Mouse (Mus musculus) mesoderm, embryonic 11.5 days (tissue): ENCODE data around the gene Elobl.
"Not testable (repeated sequence)": the region's sequence is repeated elsewhere in the genome, so short reads cannot be mapped to it uniquely, and the experiment has no call there.

ENCODE experiments used
- DNase-seq: peaks from one replicate; pipeline ENCODE4 v3.0.0-alpha.2; 2012; ENCODE audit warnings: low read depth, low spot score

Gene Elobl

DNA sequence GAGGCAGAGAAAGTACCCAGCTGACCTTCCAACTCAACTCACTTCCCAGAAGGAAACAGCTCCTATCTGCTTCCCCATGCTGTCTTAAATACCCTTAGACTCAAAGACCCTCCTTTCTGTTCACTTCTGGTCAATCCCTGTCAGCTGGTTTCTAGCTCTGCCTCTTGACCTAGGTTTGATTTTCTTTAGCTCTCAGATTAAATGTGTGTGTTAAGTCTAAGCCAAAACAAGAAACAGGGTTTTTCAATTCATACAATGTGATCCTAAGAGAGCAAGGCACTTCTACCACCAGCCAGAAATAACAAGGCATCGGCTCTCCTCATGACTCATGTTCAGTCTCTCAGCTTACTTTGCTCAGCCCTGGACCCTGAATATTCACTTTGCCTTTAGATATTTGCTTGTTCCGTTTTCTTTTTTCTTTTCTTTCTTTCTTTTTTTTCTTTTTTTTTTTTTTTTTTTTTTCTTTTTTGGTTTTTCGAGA lies at the start of gene Elobl:
Elobl (minus strand) TSS at position 51 of the 481 bp plus-strand sequence.
- no peak for DNase-seq

- DNase-seq: no peak
Observed at GRCm38 (mm10) chr11:89012241-89012640, 45.5 kb upstream of the Elobl start.

- no peak for DNase-seq
Observed at GRCm38 (mm10) chr11:89009496-89009895, 42.8 kb upstream of the Elobl start.

- DNase-seq: no peak
Observed at GRCm38 (mm10) chr11:89009066-89009465, 42.3 kb upstream of the Elobl start.

DNA sequence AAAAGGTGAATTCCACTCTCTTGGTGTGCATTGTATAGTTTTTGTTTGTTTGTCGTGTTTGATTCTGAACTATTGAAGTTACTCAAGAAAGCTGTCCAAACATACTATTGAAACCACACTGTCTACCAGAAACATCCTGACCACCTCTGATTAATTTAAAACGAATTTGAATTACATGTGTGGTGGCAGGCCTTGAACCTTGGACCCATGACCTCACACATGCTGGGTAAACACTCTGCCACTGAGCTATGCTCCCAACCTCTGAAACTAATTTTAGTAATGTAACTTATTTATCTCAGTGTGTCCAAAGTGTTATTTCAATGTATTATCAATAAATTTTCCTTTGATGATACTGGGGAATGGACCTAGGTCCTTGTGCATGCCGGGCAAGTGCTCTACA lies 40.9 kb upstream of the Elobl start:
- DNase-seq: no peak

GRCm38 (mm10) chr11:89006404-89006803 lies 39.7 kb upstream of the Elobl start:
- DNase-seq: no peak

- DNase-seq: peak; percentile 37
Observed at GRCm38 (mm10) chr11:89005473-89005872, 38.7 kb upstream of the Elobl start.

GRCm38 (mm10) chr11:89003726-89004125 lies 37.0 kb upstream of the Elobl start:
- DNase-seq: no peak

DNA sequence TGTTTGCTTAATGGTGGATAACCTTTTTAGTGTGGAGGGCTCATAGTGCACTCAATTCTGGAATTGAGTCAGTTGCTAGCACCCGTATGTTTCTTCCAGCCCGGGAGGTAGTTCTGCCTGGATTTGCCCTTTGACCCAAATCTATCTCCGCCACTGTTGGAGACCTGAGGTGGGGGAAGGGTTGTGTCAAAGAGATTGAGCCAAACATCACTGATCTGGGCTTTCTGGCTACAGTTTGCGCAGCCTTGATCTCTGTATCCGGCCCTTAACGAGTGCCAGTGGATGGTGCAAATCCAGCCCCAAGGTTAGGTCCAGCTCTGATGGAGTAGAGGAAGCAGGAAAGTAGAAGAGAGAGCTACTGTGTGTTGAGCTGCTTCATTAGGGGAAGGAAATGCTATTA lies 36.3 kb upstream of the Elobl start:
- no peak for DNase-seq

GRCm38 (mm10) chr11:89002621-89003020 lies 35.9 kb upstream of the Elobl start:
- DNase-seq: no peak

DNA sequence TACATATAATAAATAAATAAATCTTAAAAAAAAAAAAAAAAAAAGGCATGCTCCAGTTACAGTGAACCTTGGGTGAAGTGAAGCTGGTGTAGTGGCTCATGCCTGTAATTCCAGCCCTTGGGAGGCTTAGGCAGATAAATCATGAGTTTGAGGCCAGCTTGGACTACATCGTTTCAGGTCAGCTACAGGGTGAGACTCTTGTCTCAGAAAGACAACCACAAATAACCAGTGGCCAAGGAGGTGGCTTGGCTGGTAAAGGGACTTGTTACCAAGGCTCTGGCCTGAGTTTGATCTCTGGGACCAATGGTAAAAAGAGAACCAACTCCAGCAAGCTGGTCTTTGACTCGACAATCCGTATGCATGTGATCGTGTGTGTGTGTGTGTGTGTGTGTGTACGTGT lies 35.3 kb upstream of the Elobl start:
- no peak for DNase-seq

DNA sequence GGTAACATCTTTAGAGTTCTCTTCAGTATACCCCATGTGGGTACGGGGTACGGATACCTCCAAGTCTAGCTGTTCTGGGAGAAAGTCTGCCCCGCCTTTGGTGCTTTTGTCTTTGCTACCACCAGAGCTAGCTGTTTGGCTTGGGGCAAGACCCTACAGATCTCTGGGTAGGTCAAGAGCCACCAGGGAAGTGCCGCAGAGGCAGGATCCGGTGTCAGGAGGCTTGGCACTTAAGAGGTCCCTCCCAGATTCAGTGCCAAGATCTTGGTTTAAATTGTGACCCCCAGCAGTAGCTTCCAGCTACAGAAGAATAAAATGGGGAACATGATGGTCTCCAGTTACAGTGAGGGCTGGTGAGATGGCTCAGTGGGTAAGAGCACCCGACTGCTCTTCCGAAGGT lies 34.8 kb upstream of the Elobl start:
- DNase-seq: no peak

DNA sequence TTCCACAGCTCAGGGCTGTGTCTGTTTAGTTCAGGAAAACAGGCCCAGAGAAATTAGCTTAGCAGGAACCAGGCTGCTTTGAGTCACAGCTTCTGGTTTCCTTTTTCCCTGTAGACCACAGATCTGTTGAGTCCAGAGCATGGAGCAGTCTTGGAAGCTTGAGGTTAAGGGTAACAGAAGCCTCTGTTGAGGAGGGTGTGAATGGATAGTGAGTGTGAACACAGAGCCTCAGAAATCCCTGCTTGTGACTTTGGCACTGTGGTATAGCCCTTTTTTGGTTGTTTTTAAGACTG lies 33.7 kb upstream of the Elobl start:
- no peak for DNase-seq

DNA sequence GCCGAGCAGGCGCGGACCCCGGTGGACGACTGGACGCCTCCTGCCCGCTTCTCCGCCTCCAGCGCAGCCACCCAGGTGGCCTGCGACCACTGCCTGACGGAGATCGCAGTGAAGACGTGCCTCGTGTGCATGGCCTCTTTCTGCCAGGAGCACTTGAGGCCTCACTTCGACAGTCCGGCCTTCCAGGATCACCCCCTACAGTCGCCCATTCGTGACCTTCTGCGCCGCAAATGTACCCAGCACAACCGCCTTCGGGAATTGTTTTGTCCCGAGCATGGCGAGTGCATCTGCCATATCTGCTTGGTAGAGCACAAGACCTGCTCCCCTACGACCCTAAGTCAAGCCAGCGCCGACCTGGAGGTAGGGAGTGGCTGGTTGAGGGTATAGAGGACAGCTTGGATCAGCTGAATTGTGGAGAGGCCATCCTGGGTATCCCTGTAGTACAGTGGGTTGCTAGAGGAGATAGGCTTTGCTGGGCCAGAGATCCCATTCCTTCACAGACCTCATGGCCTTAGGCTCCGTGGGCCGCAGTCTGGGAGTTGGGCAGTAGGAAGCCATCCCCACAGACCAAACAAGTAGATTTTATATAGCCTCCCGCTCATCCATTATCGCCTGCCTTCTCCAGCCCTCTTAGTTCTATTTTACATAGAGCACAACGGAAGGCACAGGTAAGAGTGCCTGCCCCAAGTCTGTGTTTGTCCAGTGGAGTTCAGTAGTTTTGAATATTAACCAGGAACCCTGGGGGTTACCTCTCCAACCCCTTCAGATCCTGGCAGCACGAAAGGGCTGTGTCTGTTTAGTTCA lies 33.2 kb upstream of the Elobl start:
- DNase-seq: no peak

- peak; percentile 86 for DNase-seq
Observed at GRCm38 (mm10) chr11:88998974-88999722, 32.4 kb upstream of the Elobl start, which contains the start of gene Trim25. TSS of gene Trim25 (plus strand) at chr11:88999376.

GRCm38 (mm10) chr11:88998406-88998805 lies 31.7 kb upstream of the Elobl start:
- no peak for DNase-seq

DNA sequence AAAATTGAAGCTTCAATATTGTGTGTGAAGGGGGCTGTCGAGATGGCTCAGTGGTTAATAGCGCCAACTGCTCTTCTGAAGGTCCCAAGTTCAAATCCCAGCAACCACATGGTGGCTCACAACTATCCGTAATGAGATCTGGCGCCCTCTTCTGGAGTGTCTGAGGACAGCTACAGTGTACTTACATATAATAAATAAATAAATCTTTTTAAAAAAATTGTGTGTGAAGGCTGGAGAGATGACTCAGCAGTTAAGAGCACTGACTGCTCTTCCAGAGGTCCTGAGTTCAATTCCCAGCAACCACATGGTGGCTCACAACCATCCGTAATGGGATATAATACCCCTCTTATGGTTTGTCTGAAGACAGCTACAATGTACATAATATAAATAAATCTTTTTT lies 30.6 kb upstream of the Elobl start:
- not testable (repeated sequence) for DNase-seq

GRCm38 (mm10) chr11:88996427-88996826 lies 29.7 kb upstream of the Elobl start:
- no peak for DNase-seq

GRCm38 (mm10) chr11:88995616-88996015 lies 28.9 kb upstream of the Elobl start:
- no peak for DNase-seq

DNA sequence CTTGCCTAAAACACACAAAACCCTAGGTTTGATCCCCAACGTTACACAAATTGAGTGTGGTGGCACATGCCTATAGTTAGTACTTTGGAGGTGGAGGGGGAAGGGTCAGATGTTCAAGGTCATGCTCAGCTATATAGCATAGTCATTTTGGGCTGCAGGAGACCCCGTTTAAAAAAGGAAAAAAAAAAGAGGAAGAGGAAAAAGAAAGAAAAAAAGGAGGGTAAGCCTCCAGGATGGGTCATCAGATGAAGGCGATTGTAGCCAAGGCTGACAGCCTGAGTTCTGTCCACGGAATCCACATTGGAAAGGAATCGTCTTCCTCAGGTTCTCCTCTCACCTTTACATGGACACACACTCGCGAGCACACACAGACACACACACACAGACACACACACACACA lies 27.8 kb upstream of the Elobl start:
- no peak for DNase-seq

GRCm38 (mm10) chr11:88993625-88994024 lies 26.9 kb upstream of the Elobl start:
- DNase-seq: peak; percentile 44

DNA sequence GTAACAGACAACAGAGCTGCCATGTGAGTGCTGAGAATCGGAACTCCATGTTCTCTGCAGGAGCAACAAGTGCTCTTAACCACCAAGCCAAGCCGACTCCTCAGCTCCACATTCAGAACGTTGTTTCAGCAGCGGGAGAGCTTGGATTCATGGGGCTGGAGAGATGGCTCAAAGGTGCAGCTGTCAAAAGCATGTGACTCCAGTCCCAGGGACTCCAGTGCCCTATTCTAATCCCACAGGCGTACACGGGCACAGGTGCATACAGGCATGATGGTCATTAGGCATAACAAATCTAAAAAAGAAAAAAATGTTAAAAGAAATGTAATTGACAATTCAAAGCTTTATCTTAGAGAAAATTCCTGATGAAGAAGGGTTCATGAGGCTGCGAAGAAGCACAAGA lies 26.5 kb upstream of the Elobl start:
- no peak for DNase-seq

DNA sequence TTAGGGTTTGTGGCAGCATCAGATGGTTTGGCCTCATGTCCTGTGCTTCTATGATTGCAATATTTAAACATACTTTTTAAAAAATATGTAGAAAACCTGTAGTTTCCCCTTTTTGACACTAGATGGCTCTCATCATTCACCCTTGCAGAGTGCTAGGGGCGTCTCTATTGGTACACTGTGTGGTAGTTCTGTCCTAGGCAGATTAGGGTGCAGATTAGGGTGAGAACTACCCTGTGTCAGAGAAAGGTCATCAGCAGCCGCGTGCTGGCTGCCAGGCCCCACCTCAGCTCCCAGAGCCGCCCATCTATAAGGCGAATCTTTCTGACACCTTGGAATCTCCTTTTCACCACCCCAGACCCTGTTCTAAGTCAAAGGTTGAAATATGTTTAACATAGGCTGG lies 22.8 kb upstream of the Elobl start:
- DNase-seq: no peak
